Mouse (Mus musculus): Measurements from ENCODE around the gene Cabin1. TPM values are rescaled to one million over a fixed set of nuclear protein-coding genes. Genes with fewer than 3 reads are reported as not detected.

Cabin1 gene
- total RNA-seq, 1 experiment from 2014 or later: 29.4 TPM

GRCm38 (mm10) chr10:75649406-75649995 lies 114.6 kb downstream of the Cabin1 start:
- no peak for ATAC-seq (replicated peaks; ENCODE audit: insufficient number of reproducible peaks, low FRiP score, low TSS enrichment, poor library complexity, severe bottlenecking)

- no peak for ATAC-seq (replicated peaks; ENCODE audit: insufficient number of reproducible peaks, low FRiP score, low TSS enrichment, poor library complexity, severe bottlenecking)
These were observed 115.1 kb downstream of the Cabin1 start for GRCm38 (mm10) chr10:75649001-75649400.

GRCm38 (mm10) chr10:75648091-75648490 lies 116.0 kb downstream of the Cabin1 start:
- ATAC-seq (replicated peaks; ENCODE audit: insufficient number of reproducible peaks, low FRiP score, low TSS enrichment, poor library complexity, severe bottlenecking): no peak

- ATAC-seq (replicated peaks; ENCODE audit: insufficient number of reproducible peaks, low FRiP score, low TSS enrichment, poor library complexity, severe bottlenecking): no peak
These were observed 116.8 kb downstream of the Cabin1 start for GRCm38 (mm10) chr10:75647362-75647761.

GRCm38 (mm10) chr10:75646406-75646805 lies 117.7 kb downstream of the Cabin1 start:
- ATAC-seq (replicated peaks; ENCODE audit: insufficient number of reproducible peaks, low FRiP score, low TSS enrichment, poor library complexity, severe bottlenecking): no peak

DNA sequence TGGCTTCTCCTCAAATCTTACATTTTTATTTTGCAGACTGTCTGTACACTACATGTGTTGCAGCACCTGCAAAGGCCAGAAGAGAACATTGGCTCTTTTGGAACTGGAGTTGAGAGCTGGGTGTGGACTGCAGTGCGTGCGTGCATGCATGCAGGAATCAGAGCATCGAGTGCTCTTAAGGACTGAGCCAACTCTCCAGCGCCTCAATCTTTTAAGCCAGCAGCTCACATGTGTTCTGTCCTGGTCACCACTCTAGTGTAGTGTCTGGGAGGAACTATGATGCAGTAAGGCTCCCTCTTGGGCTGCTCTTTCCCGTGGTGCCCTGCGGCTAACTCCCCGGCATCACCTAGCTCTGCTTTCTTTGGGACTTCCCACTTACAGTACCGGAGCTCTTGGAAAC lies 118.5 kb downstream of the Cabin1 start:
- no peak for ATAC-seq (replicated peaks; ENCODE audit: insufficient number of reproducible peaks, low FRiP score, low TSS enrichment, poor library complexity, severe bottlenecking)

DNA sequence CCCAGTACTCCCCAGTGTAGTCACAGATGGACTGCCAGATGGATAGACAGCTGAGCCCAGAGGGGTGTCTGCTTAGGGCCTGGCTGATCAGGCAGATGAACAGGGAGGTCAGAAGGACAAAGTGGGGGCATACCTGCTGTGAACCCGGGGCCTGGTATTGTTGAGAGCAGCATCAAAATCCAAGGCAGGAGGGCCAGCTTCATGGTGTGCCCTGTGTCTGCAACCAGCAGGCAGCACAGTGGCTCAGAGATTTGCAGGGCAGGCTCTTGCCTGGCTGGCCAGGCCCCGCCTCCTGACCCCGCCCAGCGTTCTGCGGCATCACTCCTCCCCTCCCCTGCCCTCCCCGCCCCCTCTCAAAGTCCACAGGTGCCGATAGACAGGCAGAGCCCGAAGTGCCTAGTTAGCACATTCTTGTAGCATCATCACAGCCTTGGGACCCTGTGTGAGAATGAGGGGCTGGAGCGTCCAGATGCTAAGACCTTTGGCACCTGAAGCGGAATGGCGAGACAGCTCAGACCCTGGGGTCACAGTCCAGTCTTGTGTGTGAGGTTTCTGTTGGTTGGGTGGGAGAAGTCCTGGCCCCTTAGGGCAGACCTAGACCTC lies 120.3 kb downstream of the Cabin1 start, which contains the start of gene Susd2:
Susd2 (minus strand) TSS at position 268 of the 603 bp plus-strand sequence.
- ATAC-seq (replicated peaks; ENCODE audit: insufficient number of reproducible peaks, low FRiP score, low TSS enrichment, poor library complexity, severe bottlenecking): no peak

GRCm38 (mm10) chr10:75642891-75643290 lies 121.2 kb downstream of the Cabin1 start:
- no peak for ATAC-seq (replicated peaks; ENCODE audit: insufficient number of reproducible peaks, low FRiP score, low TSS enrichment, poor library complexity, severe bottlenecking)

DNA sequence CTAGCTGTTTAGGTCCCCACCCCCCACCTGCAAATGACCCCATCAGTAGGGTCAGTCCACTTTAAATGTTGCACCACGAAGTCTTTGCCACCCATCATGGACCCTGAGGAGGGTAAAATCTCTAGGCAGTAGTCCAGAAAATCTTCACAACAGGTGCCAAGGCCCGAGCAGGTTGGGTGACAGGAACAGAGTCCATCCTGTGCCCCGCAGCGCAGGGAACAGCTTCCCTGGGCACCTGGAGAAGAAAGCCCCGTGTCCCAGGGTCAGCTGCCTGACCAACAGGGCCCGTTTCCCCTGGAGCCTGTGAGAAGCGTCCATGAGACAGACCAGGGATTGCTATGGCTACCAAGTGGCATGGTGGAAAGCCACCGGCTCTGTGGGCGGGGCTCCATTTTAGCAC lies 121.7 kb downstream of the Cabin1 start:
- ATAC-seq (replicated peaks; ENCODE audit: insufficient number of reproducible peaks, low FRiP score, low TSS enrichment, poor library complexity, severe bottlenecking): no peak

GRCm38 (mm10) chr10:75641721-75642222 lies 122.4 kb downstream of the Cabin1 start:
- ATAC-seq (replicated peaks; ENCODE audit: insufficient number of reproducible peaks, low FRiP score, low TSS enrichment, poor library complexity, severe bottlenecking): no peak

GRCm38 (mm10) chr10:75637711-75638110 lies 126.4 kb downstream of the Cabin1 start:
- no peak for ATAC-seq (replicated peaks; ENCODE audit: insufficient number of reproducible peaks, low FRiP score, low TSS enrichment, poor library complexity, severe bottlenecking)

- no peak for ATAC-seq (replicated peaks; ENCODE audit: insufficient number of reproducible peaks, low FRiP score, low TSS enrichment, poor library complexity, severe bottlenecking)
These were observed 127.9 kb downstream of the Cabin1 start for GRCm38 (mm10) chr10:75636084-75636786.

GRCm38 (mm10) chr10:75635693-75636055 lies 128.5 kb downstream of the Cabin1 start:
- peak; percentile 82 for ATAC-seq (replicated peaks; ENCODE audit: insufficient number of reproducible peaks, low FRiP score, low TSS enrichment, poor library complexity, severe bottlenecking)

DNA sequence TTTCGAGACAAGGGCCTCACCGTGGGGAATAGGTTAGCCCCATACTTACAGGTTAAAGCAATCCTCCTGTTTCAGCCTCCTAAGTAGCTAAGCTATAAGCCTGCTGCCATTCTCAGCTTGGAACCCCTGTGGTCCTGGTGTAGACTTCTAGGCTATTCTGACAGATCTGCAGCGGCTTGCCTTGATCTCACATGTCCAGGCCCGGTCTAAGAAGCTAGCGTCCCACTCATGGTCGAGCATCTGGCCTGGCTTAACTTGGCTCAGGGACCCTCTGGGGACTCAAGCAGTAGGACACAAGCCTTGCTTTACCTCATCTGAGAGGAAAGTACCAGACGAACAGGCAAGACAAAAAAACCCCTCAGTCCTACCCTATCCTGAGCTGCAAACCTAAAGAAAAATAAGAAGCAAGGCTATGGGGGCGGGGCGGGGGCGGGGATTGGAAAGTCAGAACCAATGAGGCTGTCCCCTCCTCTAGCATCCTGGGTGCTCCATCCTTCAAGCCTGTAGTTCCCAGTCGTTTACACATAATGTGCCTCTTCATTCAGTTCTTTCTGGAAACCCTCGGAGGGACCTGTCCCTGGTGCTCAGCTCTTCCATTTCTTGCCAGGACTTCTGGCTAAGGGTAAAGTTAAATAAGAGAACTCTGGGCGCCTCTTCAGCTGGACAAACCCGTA lies 129.0 kb downstream of the Cabin1 start:
- ATAC-seq (replicated peaks; ENCODE audit: insufficient number of reproducible peaks, low FRiP score, low TSS enrichment, poor library complexity, severe bottlenecking): no peak

DNA sequence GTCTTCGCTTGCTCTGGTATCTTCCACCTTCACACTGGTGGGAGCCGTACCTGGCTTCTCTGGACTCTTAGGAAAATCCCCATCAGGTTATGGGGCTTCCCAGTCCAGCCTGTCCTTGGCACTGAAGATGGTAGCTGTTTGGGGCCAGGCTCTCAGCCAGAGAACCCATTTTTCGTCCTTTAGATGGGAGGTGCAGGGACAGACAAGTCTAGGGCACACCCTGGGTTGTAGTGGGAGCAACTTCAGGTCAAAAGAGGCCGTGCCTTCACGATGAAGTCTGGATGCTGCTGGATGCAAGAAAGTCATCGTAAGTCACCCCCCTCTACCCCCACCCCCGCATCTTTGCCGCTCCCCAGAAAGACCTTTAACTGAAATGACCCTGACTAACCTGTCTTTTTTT lies 129.5 kb downstream of the Cabin1 start:
- ATAC-seq (replicated peaks; ENCODE audit: insufficient number of reproducible peaks, low FRiP score, low TSS enrichment, poor library complexity, severe bottlenecking): no peak

DNA sequence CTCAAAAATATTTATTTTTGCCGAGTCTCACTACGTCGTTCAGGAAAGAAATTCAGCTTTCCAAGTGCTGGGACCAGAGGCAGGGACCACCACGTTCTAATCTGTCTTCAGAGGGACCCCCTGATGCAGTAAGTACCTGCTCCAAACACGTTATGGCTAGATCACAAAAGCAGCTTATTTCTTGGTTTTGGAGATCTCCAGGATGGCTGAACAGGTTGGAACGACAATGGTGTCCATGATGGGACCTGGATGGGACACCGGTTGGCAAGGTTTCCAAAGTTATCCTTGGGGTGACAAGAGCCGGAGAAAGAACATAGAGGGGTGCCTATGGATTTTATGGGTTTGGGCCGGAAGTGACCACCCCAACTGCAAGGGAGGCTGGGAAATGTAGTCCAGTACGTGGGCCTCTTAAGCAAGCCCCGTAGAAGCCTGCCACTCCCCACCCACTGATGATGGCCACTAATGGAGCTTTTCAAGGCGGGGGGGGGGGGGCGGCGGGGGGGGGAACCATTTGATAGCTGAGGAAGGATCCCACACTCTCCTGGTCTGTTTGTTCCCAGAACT lies 130.5 kb downstream of the Cabin1 start:
- ATAC-seq (replicated peaks; ENCODE audit: insufficient number of reproducible peaks, low FRiP score, low TSS enrichment, poor library complexity, severe bottlenecking): no peak

GRCm38 (mm10) chr10:75633048-75633447 lies 131.1 kb downstream of the Cabin1 start:
- ATAC-seq (replicated peaks; ENCODE audit: insufficient number of reproducible peaks, low FRiP score, low TSS enrichment, poor library complexity, severe bottlenecking): no peak

GRCm38 (mm10) chr10:75632633-75633032 lies 131.5 kb downstream of the Cabin1 start:
- no peak for ATAC-seq (replicated peaks; ENCODE audit: insufficient number of reproducible peaks, low FRiP score, low TSS enrichment, poor library complexity, severe bottlenecking)

GRCm38 (mm10) chr10:75627490-75627889 lies 136.7 kb downstream of the Cabin1 start:
- no peak for ATAC-seq (replicated peaks; ENCODE audit: insufficient number of reproducible peaks, low FRiP score, low TSS enrichment, poor library complexity, severe bottlenecking)

Data from monocyte, adult 5-6 weeks (primary cell).